Mouse (Mus musculus) hindbrain, embryonic 14.5 days (tissue): ENCODE results near the gene Snx18. TPM values are rescaled to one million over a fixed set of nuclear protein-coding genes. Genes with fewer than 3 reads are reported as not detected.

ENCODE experiments used
- ATAC-seq: fragments of 200-750 bp; cut with Nextera tagmentation; 2 replicates; pipeline ENCODE4 v1.8.0; 2017; ENCODE audit warnings: moderate number of reproducible peaks, mild to moderate bottlenecking, moderate TSS enrichment, moderate library complexity; ENCODE audit not compliant: low FRiP score
- DNase-seq: peaks from one replicate; pipeline ENCODE4 v3.0.0-alpha.2; 2015; ENCODE audit warnings: low spot score
- H3K27ac ChIP-seq: fragments of 300-500 bp; sonication (generic); 2 replicates; pipeline ENCODE4 v1.5.1; 2014; ENCODE audit warnings: mild to moderate bottlenecking, moderate library complexity
- H3K27me3 ChIP-seq: fragments of 300-500 bp; sonication (generic); 2 replicates; pipeline ENCODE4 v1.6.1; 2014; ENCODE audit warnings: mild to moderate bottlenecking, low read length, mixed read lengths; ENCODE audit not compliant: control insufficient read depth, insufficient read depth
- H3K36me3 ChIP-seq: fragments of 300-500 bp; sonication (generic); replicated peaks from 2 replicates; pipeline ENCODE4 v1.6.1; 2014; ENCODE audit not compliant: control insufficient read depth, insufficient read depth
- H3K4me1 ChIP-seq: fragments of 300-500 bp; sonication (generic); replicated peaks from 2 replicates; pipeline ENCODE4 v1.6.1; 2014; ENCODE audit warnings: antibody characterized with exemption, low read length, mixed read lengths; ENCODE audit not compliant: control insufficient read depth, insufficient read depth
- H3K4me2 ChIP-seq: fragments of 300-500 bp; sonication (generic); replicated peaks from 2 replicates; pipeline ENCODE4 v1.6.1; 2014; ENCODE audit warnings: mild to moderate bottlenecking, moderate library complexity
- H3K4me3 ChIP-seq: fragments of 300-500 bp; sonication (generic); replicated peaks from 2 replicates; pipeline ENCODE4 v1.5.1; 2014; ENCODE audit warnings: mild to moderate bottlenecking, low read length
- H3K9ac ChIP-seq: fragments of 300-500 bp; sonication (generic); 2 replicates; pipeline ENCODE4 v1.6.1; 2014
- H3K9me3 ChIP-seq: fragments of 300-500 bp; sonication (generic); 2 replicates; pipeline ENCODE4 v1.6.1; 2016; ENCODE audit warnings: low read length; ENCODE audit not compliant: control insufficient read depth
- WGBS: fragments of 180-500 bp; shearing (Covaris S2); extraction: QIAGEN DNeasy Blood & Tissue Kit; methylation state at CpG from one replicate; pipeline ENCODE4 v1.1.7; 2014; 5-methylcytosine and 5-hydroxymethylcytosine counted together
- polyA plus RNA-seq: library from polyadenylated mRNA; unstranded; fragments of >200 nt; fragmentation: Nextera tagmentation; extraction: Ambion mirVana; gene quantifications from 2 replicates; pipeline ENCODE4 v1.2.1, GENCODE M21; 2014

Gene Snx18
- polyA plus RNA-seq, 1 experiment from 2014 or later, result 16.2 TPM

- H3K9me3 ChIP-seq, result no peaks in the 10 kb centered on the region
- ATAC-seq (no peak), DNase-seq (no peak)
- H3K4me1 ChIP-seq, result no peaks in the 10 kb centered on the region
- no peak overlapping the region for H3K4me2 ChIP-seq
- H3K4me3 ChIP-seq, result no peak overlapping the region
- H3K9ac ChIP-seq, result no peak overlapping the region
- H3K27me3 ChIP-seq, result no peaks in the 10 kb centered on the region
- no peaks in the 10 kb centered on the region for H3K36me3 ChIP-seq
- H3K27ac ChIP-seq, result no peak overlapping the region
- 91% methylated on average over 9 of the region's 9 CpGs for WGBS
Measured at GRCm38 (mm10) chr13:113559646-113560045, 58.7 kb downstream of the Snx18 start.

DNA sequence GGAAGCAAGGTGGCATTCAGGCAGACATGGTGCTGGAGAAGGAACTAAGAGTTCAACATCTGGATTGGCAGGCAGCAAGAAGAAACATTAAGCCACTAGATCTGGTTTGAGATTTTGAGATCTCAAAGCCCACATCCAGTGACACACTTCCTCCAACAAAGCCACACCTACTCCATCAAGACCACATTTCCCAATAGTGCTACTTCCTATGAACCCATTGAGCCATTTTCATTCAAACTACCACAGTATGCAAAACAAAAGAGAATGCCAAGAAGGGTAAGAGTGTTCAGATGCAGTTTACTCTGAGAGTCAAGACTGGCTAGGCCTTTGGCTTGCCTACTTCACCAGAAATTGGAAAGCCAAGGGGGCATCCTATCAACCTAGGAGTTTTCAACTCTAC lies 61.8 kb downstream of the Snx18 start:
- Histone ChIP-seq H3K36me3 (no peaks in the 10 kb centered on the region), H3K9ac (no peak overlapping the region), H3K4me1 (no peaks in the 10 kb centered on the region), H3K4me2 (no peak overlapping the region), H3K4me3 (no peak overlapping the region), H3K27me3 (no peaks in the 10 kb centered on the region), H3K27ac (no peak overlapping the region), H3K9me3 (no peaks in the 10 kb centered on the region)
- DNase-seq, result no peak
- no peak for ATAC-seq

DNA sequence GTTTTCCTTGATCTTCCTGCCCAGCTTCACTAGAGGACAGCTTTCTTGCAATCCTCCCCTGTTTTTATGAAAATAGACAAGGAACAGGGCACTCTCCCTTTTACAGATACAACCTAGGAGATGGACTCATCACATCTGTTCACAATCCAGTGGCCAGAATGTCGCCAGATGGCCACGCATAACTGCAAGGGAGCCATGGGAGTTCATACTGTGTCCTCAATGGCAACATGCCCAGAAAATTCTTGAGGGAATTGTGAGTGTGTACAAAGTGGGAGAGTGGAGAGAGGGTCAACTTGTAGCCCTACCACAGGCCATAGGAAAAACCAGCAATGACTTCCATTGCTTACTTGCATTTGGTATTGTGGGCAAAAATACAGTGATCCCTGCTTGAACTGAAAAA lies 63.1 kb downstream of the Snx18 start:
- Histone ChIP-seq H3K27me3 (no peaks in the 10 kb centered on the region), H3K4me3 (no peak overlapping the region), H3K9me3 (no peaks in the 10 kb centered on the region), H3K9ac (no peak overlapping the region), H3K4me2 (no peak overlapping the region), H3K4me1 (no peaks in the 10 kb centered on the region), H3K36me3 (no peaks in the 10 kb centered on the region), H3K27ac (no peak overlapping the region)
- 71% methylated on average over 2 of the region's 2 CpGs for WGBS
- ATAC-seq (no peak), DNase-seq (peak; percentile 38)

DNA sequence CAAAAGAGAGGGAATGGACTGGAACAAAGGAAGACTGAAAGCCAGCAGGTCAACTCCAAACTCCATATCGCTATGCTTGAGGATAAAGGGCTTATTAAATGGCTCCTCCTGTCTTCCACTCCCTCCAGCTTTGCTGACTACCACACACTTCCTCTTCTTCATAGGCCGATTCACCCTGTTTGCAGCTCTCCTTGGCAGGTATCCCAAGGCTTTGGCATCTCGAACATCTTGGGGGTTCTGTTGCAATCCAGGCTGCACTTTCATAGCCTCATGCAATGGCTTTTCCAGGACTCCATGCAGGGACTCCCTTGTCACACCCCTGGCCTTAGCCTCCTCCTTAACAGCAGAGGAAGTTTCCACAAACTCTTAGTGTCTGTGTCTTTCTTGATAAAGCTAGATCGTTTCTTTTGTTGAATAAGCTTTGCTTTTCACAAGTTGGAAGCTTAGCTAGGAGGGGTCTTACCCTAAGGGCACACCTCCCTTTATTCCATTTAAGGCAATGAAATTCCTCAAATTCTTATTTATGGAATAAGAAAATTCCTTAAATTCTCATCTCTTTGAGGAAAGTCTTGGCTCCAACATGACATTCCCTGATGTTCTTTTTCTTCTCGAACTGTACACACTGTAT lies 64.6 kb downstream of the Snx18 start:
- no peaks in the 10 kb centered on the region for H3K36me3 ChIP-seq

GRCm38 (mm10) chr13:113552341-113552740 lies 66.0 kb downstream of the Snx18 start:
- no peaks in the 10 kb centered on the region for H3K27me3 ChIP-seq
- no peaks in the 10 kb centered on the region for H3K36me3 ChIP-seq
- no peak for DNase-seq
- no peak overlapping the region for H3K27ac ChIP-seq
- WGBS, result 84% methylated on average over 1 of the region's 1 CpGs
- no peak overlapping the region for H3K4me3 ChIP-seq
- no peaks in the 10 kb centered on the region for H3K9me3 ChIP-seq
- no peak overlapping the region for H3K9ac ChIP-seq
- H3K4me1 ChIP-seq, result no peaks in the 10 kb centered on the region
- no peak for ATAC-seq
- H3K4me2 ChIP-seq, result no peak overlapping the region

More for the DNA sequence above, 64.6 kb downstream of the Snx18 start:
- WGBS, result 84% methylated on average over 5 of the region's 5 CpGs
- ATAC-seq, result no peak
- H3K9me3 ChIP-seq, result no peaks in the 10 kb centered on the region
- H3K27ac ChIP-seq, result no peak overlapping the region
- H3K27me3 ChIP-seq, result no peaks in the 10 kb centered on the region
- no peaks in the 10 kb centered on the region for H3K4me1 ChIP-seq
- no peak overlapping the region for H3K9ac ChIP-seq
- no peak overlapping the region for H3K4me3 ChIP-seq
- H3K4me2 ChIP-seq, result no peak overlapping the region
- no peak for DNase-seq

DNA sequence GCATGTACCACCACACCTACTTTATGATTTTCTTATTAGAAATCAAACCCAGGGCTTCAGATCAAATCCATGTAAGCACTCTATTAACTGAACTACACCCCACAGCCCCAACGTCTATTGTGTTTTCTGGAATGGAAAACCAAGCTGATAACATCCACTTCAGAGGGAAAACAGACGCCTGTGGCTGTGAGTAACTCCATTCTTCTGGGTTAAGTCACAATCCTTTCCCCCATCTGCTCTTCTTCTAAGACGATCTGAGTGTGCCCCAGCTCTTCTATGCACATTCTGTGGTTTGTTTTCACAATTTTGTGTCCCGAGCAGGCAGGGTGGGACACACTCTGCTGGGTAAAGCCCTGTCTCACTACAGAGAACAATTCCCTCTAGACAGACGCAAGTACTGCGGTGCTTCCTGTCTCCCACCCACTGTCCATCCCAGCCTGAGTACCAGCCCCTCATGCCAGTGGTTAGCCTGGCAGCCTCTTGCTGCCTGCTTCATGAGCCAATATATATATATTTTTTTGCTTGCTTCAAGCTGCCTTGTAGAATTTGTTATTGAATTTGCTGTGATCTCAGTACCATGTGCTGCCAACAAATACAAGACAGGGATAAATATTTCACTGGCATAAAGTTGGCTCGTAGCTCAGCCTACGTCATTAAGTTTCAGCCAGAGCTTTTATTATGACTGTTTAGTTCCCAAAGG lies 67.3 kb downstream of the Snx18 start:
- DNase-seq, result no peak
- H3K9ac ChIP-seq, result no peak overlapping the region
- no peak for ATAC-seq

GRCm38 (mm10) chr13:113549021-113549420 lies 69.3 kb downstream of the Snx18 start:
- WGBS, result 95% methylated on average over 3 of the region's 3 CpGs
- H3K27ac ChIP-seq, result no peak overlapping the region
- no peak for ATAC-seq
- H3K4me1 ChIP-seq, result no peaks in the 10 kb centered on the region
- no peaks in the 10 kb centered on the region for H3K9me3 ChIP-seq
- H3K27me3 ChIP-seq, result no peaks in the 10 kb centered on the region
- no peak for DNase-seq
- no peak overlapping the region for H3K4me3 ChIP-seq
- H3K4me2 ChIP-seq, result no peak overlapping the region
- H3K36me3 ChIP-seq, result no peaks in the 10 kb centered on the region
- H3K9ac ChIP-seq, result no peak overlapping the region

More for the DNA sequence above, 67.3 kb downstream of the Snx18 start:
- H3K27ac ChIP-seq, result no peak overlapping the region
- H3K4me1 ChIP-seq, result no peaks in the 10 kb centered on the region
- H3K9me3 ChIP-seq, result no peaks in the 10 kb centered on the region
- H3K4me3 ChIP-seq, result no peak overlapping the region
- H3K27me3 ChIP-seq, result no peaks in the 10 kb centered on the region
- H3K36me3 ChIP-seq, result no peaks in the 10 kb centered on the region
- 73% methylated on average over 8 of the region's 8 CpGs for WGBS
- no peak overlapping the region for H3K4me2 ChIP-seq

- Histone ChIP-seq H3K9me3 (no peaks in the 10 kb centered on the region), H3K4me3 (no peak overlapping the region), H3K4me1 (no peaks in the 10 kb centered on the region), H3K27ac (no peak overlapping the region), H3K9ac (no peak overlapping the region), H3K4me2 (no peak overlapping the region), H3K27me3 (no peaks in the 10 kb centered on the region), H3K36me3 (no peaks in the 10 kb centered on the region)
- ATAC-seq (no peak), DNase-seq (no peak)
- WGBS, result 91% methylated on average over 8 of the region's 8 CpGs
Measured at GRCm38 (mm10) chr13:113547807-113548426, 70.4 kb downstream of the Snx18 start.

GRCm38 (mm10) chr13:113542374-113542773 lies 76.0 kb downstream of the Snx18 start:
- H3K4me1 ChIP-seq, result no peaks in the 10 kb centered on the region
- no peak overlapping the region for H3K27ac ChIP-seq
- no peaks in the 10 kb centered on the region for H3K36me3 ChIP-seq
- no peak for ATAC-seq
- no peaks in the 10 kb centered on the region for H3K9me3 ChIP-seq
- 94% methylated on average over 6 of the region's 6 CpGs for WGBS
- H3K4me2 ChIP-seq, result no peak overlapping the region
- no peak overlapping the region for H3K4me3 ChIP-seq
- DNase-seq, result no peak
- H3K27me3 ChIP-seq, result no peaks in the 10 kb centered on the region
- no peak overlapping the region for H3K9ac ChIP-seq
